Comparison of ENCODE assay signal across 8 mouse cellular contexts in genomic region chr12:55384023-55384749, GRCm38 (mm10). TPM values are rescaled to one million over a fixed set of nuclear protein-coding genes. Genes with fewer than 3 reads are reported as not detected.
DNase-seq lines count a peak whose midpoint lies in the region.

Gene Psma6 (plus strand): TSS chr12:55384222.

- H3K27me3 ChIP-seq in midbrain, embryonic 10.5 days (ENCODE audit: low read depth, poor library complexity, severe bottlenecking) = peaks cover 29% of the 10 kb centered on the region; the same call in 1 of the 2 replicates

- no peak within 1 kb of the TSS for H3K4me3 ChIP-seq in midbrain, embryonic 10.5 days

- H3K9me3 ChIP-seq in midbrain, embryonic 10.5 days (replicated peaks) = no peaks in the 10 kb centered on the region

- peaks cover 32% of the 10 kb centered on the region for H3K4me1 ChIP-seq in midbrain, embryonic 10.5 days

- no peak within 1 kb of the TSS for H3K27ac ChIP-seq in midbrain, embryonic 10.5 days (replicated peaks)

- H3K36me3 ChIP-seq in midbrain, embryonic 10.5 days = peaks cover 9% of the 10 kb centered on the region

- 75% methylated on average over 10 of the region's 10 CpGs for WGBS in large intestine, adult 2 months
- 83% methylated on average over 10 of the region's 10 CpGs for WGBS in midbrain, embryonic 10.5 days

- DNase-seq in layer of hippocampus, adult 18-20 months (ENCODE audit: low spot score in 2 of 2) = no peak
- no peak for DNase-seq in layer of hippocampus, adult 9-11 months
- DNase-seq in adrenal gland, postnatal 4 days (ENCODE audit: low spot score in 2 of 2) = no peak
- DNase-seq in gastrocnemius, postnatal 4 days (ENCODE audit: low spot score in 2 of 2) = no peak
- DNase-seq in large intestine, adult 2 months (ENCODE audit: low read depth, low spot score) = no peak
- DNase-seq in midbrain, embryonic 10.5 days (ENCODE audit: low spot score) = no peak
- no peak for DNase-seq in ovary, postnatal 14 days (ENCODE audit: low spot score)
- DNase-seq in adipocyte (ENCODE audit: low spot score) = no peak

RNA-seq across cellular contexts. Expression of gene Psma6, which starts in this region (rescaled TPM):
- 100 to 1,000 TPM; 140 to 142 TPM for total RNA-seq in layer of hippocampus, adult 18-20 months (2021)
- total RNA-seq in adrenal gland, postnatal 4 days (2021) = 100 to 1,000 TPM; 234 to 258 TPM
- 100 to 1,000 TPM; 240 to 247 TPM for total RNA-seq in gastrocnemius, postnatal 4 days (2021)
- polyA plus RNA-seq in large intestine, adult 2 months (2012; rRNA removed) = 74.8 and 77.5 TPM in 2 replicates
- polyA plus RNA-seq in midbrain, embryonic 10.5 days (2016; fragmentation: Nextera tagmentation; extraction: Ambion mirVana) = 496 and 514 TPM in 2 replicates
